Mouse (Mus musculus): ENCODE data around the gene Zfpl1.

- TF ChIP-seq ZNF384 (IDR thresholded peaks at IDR 0.05; ENCODE audit: low read depth, low read length) (no peak), MAFK (IDR thresholded peaks at IDR 0.05; ENCODE audit: insufficient read depth, low read depth, low read length) (no peak)
Measured at GRCm38 (mm10) chr19:6070571-6071250, 14.0 kb downstream of the Zfpl1 start.

All from ES-E14 (cell line).